Mouse (Mus musculus): ENCODE measurements around the gene Zcchc24. TPM values are rescaled to one million over a fixed set of nuclear protein-coding genes. Genes with fewer than 3 reads are reported as not detected.

Gene Zcchc24
- polyA plus RNA-seq, 1 experiment from 2014 or later = 24.0 TPM

GRCm38 (mm10) chr14:25663649-25664309 is 105.1 kb downstream of the Zcchc24 start:
- Histone ChIP-seq H3K9ac (ENCODE audit: low read depth, low read length) (no peak overlapping the region), H3K4me3 (ENCODE audit: low read length) (no peak overlapping the region), H3K4me2 (replicated peaks; ENCODE audit: low read depth, low read length) (no peak overlapping the region), H3K4me1 (ENCODE audit: control insufficient read depth, insufficient read depth, low read length) (no peaks in the 10 kb centered on the region), H3K9me3 (ENCODE audit: control insufficient read depth, low read length) (no peaks in the 10 kb centered on the region), H3K36me3 (ENCODE audit: control insufficient read depth, insufficient read depth, low read length) (peaks cover 73% of the 10 kb centered on the region), H3K27ac (ENCODE audit: low read depth, low read length) (no peak overlapping the region), H3K27me3 (ENCODE audit: control insufficient read depth, insufficient read depth, low read length) (no peaks in the 10 kb centered on the region)
- ATAC-seq (ENCODE audit: low FRiP score, low TSS enrichment) = no peak
- 82% methylated on average over 7 of the region's 7 CpGs for WGBS

Other genes with a start within 250 kb of the Zcchc24 start
- gene Ppif, start 74.9 kb downstream of the Zcchc24 start, polyA plus RNA-seq (2014; fragmentation: Nextera tagmentation; extraction: Ambion mirVana) = 44.4 and 46.6 TPM in 2 replicates
- gene Anxa11, start 73.1 kb upstream of the Zcchc24 start, polyA plus RNA-seq (2014; fragmentation: Nextera tagmentation; extraction: Ambion mirVana) = 29.1 and 44.5 TPM in 2 replicates
- 0.62 TPM in 1 of 2 replicates, not detected in the other for gene Plac9a, start 134.1 kb upstream of the Zcchc24 start, polyA plus RNA-seq (2014; fragmentation: Nextera tagmentation; extraction: Ambion mirVana)
- 3.9 and 4.4 TPM in 2 replicates for gene Tmem254a, start 158.6 kb upstream of the Zcchc24 start, polyA plus RNA-seq (2014; fragmentation: Nextera tagmentation; extraction: Ambion mirVana)
- gene Cphx1, start 169.3 kb upstream of the Zcchc24 start, polyA plus RNA-seq (2014; fragmentation: Nextera tagmentation; extraction: Ambion mirVana) = 0.26 TPM in 1 of 2 replicates, not detected in the other
- gene Duxbl1, start 209.5 kb upstream of the Zcchc24 start, polyA plus RNA-seq (2014; fragmentation: Nextera tagmentation; extraction: Ambion mirVana) = 1.2 and 1.9 TPM in 2 replicates